ENCODE assay signal across 12 mouse cellular contexts in the genomic region with DNA sequence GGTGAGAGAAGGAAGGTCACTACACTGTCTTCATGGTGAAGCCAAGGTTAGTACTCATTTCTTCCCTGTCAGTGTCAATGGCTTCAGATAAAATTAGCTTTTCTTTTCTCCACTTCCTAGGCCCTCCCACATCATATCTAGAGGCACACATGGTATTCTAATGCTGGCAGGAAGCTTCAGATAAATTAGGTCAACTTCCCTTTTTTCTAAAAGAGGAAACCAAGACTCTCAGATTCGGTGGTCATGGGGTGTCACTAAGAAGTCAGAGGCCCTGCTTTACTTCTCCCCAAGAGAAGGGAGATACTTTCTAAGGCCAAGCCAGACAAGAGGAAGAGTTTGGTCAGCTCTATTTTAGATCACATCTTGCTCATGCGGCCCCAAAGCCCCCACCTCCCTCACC. TPM values are rescaled to one million over a fixed set of nuclear protein-coding genes. Genes with fewer than 3 reads are reported as not detected.
DNase-seq lines count a peak whose midpoint lies in the region; ATAC-seq and TF ChIP-seq lines count a peak whose summit lies in the region.
"Had no signal": no experiment of that assay in that cellular context is flagged by ENCODE, and none has a peak within 500 bp of the region (broad histone marks: within the 10 kb centered on the region; RNA-seq: fewer than 3 reads in every experiment).

No protein-coding gene starts in this region.

- DNase-seq in stomach, postnatal 0 days (ENCODE audit: low spot score) = no peak
- DNase-seq in liver, embryonic 14.5 days (ENCODE audit: low read depth in 3 of 3, low spot score in 3 of 3) = peak; percentile 14 to 39 (median 17)
- DNase-seq in splenic B cell, adult 2 months (ENCODE audit: low read depth, low spot score) = peak; percentile 82
- no peak for DNase-seq in thymus, postnatal 14 days
- DNase-seq in right cerebral cortex, postnatal 10 days (ENCODE audit: low spot score in 2 of 2) = no peak
- DNase-seq in hindbrain, postnatal 0 days (ENCODE audit: low spot score) = no peak
- DNase-seq: cerebellum, postnatal 36 days; kidney, postnatal 25 days had no signal

- no peak overlapping the region for H3K4me3 ChIP-seq in stomach, embryonic 15.5 days (replicated peaks)
- H3K4me3 ChIP-seq in stomach, postnatal 0 days (ENCODE audit: low read depth, low read length) = no peak overlapping the region
- no peak overlapping the region for H3K4me3 ChIP-seq in liver, embryonic 14.5 days (ENCODE audit: insufficient read depth in 1 of 2, low read depth in 2 of 2, low read length in 2 of 2)
- H3K4me3 ChIP-seq in hindbrain, postnatal 0 days (ENCODE audit: low read length) = no peak overlapping the region
- H3K4me3 ChIP-seq: lung, embryonic 15.5 days had no signal

- no peaks in the 10 kb centered on the region for H3K9me3 ChIP-seq in stomach, embryonic 15.5 days
- H3K9me3 ChIP-seq in stomach, postnatal 0 days (ENCODE audit: control insufficient read depth, low read length) = no peaks in the 10 kb centered on the region
- H3K9me3 ChIP-seq in liver, embryonic 14.5 days (ENCODE audit: control insufficient read depth, low read length) = no peaks in the 10 kb centered on the region
- H3K9me3 ChIP-seq in hindbrain, postnatal 0 days (ENCODE audit: low read length) = no peaks in the 10 kb centered on the region
- H3K9me3 ChIP-seq: lung, embryonic 15.5 days had no signal

- no peak for TF ChIP-seq CTCF in stomach, postnatal 0 days (IDR thresholded peaks at IDR 0.05; ENCODE audit: low read depth)
- no peak for TF ChIP-seq CTCF in liver, embryonic 14.5 days (IDR thresholded peaks at IDR 0.05; ENCODE audit: low read depth)
- TF ChIP-seq CTCF in hindbrain, postnatal 0 days (IDR thresholded peaks at IDR 0.05; ENCODE audit: low read depth) = no peak

- H3K27me3 ChIP-seq in stomach, embryonic 15.5 days (replicated peaks) = no peaks in the 10 kb centered on the region
- H3K27me3 ChIP-seq in stomach, postnatal 0 days (ENCODE audit: control insufficient read depth, insufficient read depth, low read length) = no peaks in the 10 kb centered on the region
- H3K27me3 ChIP-seq in liver, embryonic 14.5 days (ENCODE audit: control insufficient read depth, insufficient read depth, low read length) = no peaks in the 10 kb centered on the region
- H3K27me3 ChIP-seq in splenic B cell, adult 2 months (ENCODE audit: control insufficient read depth, insufficient read depth, low read length, poor library complexity, severe bottlenecking) = no peaks in the 10 kb centered on the region
- no peaks in the 10 kb centered on the region for H3K27me3 ChIP-seq in hindbrain, postnatal 0 days (ENCODE audit: insufficient read depth, low read length)
- H3K27me3 ChIP-seq: lung, embryonic 15.5 days had no signal

- no peaks in the 10 kb centered on the region for H3K36me3 ChIP-seq in stomach, embryonic 15.5 days
- H3K36me3 ChIP-seq in stomach, postnatal 0 days (ENCODE audit: control insufficient read depth, insufficient read depth, low read length) = no peaks in the 10 kb centered on the region
- H3K36me3 ChIP-seq in liver, embryonic 14.5 days (replicated peaks; ENCODE audit: control insufficient read depth, insufficient read depth, low read depth) = no peaks in the 10 kb centered on the region
- H3K36me3 ChIP-seq in splenic B cell, adult 2 months (ENCODE audit: control insufficient read depth, insufficient read depth, low read length, poor library complexity, severe bottlenecking) = no peaks in the 10 kb centered on the region
- H3K36me3 ChIP-seq in hindbrain, postnatal 0 days (ENCODE audit: insufficient read depth, low read length) = no peaks in the 10 kb centered on the region
- H3K36me3 ChIP-seq: lung, embryonic 15.5 days had no signal

- TF ChIP-seq EP300 in stomach, postnatal 0 days (optimal IDR thresholded peaks at IDR 0.05) = no peak
- TF ChIP-seq EP300 in liver, embryonic 14.5 days (IDR thresholded peaks at IDR 0.05; ENCODE audit: low read depth) = peak; percentile 47

- 68% methylated on average over 2 of the region's 2 CpGs for WGBS in stomach, embryonic 15.5 days
- WGBS in stomach, postnatal 0 days = 82% methylated on average over 2 of the region's 2 CpGs
- WGBS in liver, embryonic 14.5 days (ENCODE audit: insufficient replicate concordance) = 12% methylated on average over 2 of the region's 2 CpGs
- WGBS in hindbrain, postnatal 0 days = 79% methylated on average over 2 of the region's 2 CpGs

- no peak overlapping the region for H3K27ac ChIP-seq in stomach, embryonic 15.5 days
- no peak overlapping the region for H3K27ac ChIP-seq in stomach, postnatal 0 days (replicated peaks)
- no peak overlapping the region for H3K27ac ChIP-seq in liver, embryonic 14.5 days
- H3K27ac ChIP-seq in hindbrain, postnatal 0 days = no peak overlapping the region
- H3K27ac ChIP-seq: lung, embryonic 15.5 days had no signal

- H3K4me2 ChIP-seq in stomach, embryonic 15.5 days = no peak overlapping the region
- H3K4me2 ChIP-seq in stomach, postnatal 0 days (replicated peaks; ENCODE audit: low read depth) = no peak overlapping the region
- H3K4me2 ChIP-seq in liver, embryonic 14.5 days (ENCODE audit: low read depth) = no peak overlapping the region
- no peak overlapping the region for H3K4me2 ChIP-seq in hindbrain, postnatal 0 days (ENCODE audit: low read depth, low read length)
- H3K4me2 ChIP-seq: lung, embryonic 15.5 days had no signal

- no peak overlapping the region for H3K9ac ChIP-seq in stomach, embryonic 15.5 days
- no peak overlapping the region for H3K9ac ChIP-seq in stomach, postnatal 0 days (ENCODE audit: low read length)
- H3K9ac ChIP-seq in liver, embryonic 14.5 days (replicated peaks) = no peak overlapping the region
- H3K9ac ChIP-seq in hindbrain, postnatal 0 days (replicated peaks; ENCODE audit: low read length) = no peak overlapping the region
- H3K9ac ChIP-seq: lung, embryonic 15.5 days had no signal

- peak; percentile 14; the same call in 1 of the 2 replicates for ATAC-seq in stomach, embryonic 15.5 days (ENCODE audit: insufficient read depth, low FRiP score, low read depth)
- no peak for ATAC-seq in stomach, postnatal 0 days (ENCODE audit: low FRiP score, low TSS enrichment)
- peak; percentile 92 for ATAC-seq in common myeloid progenitor, adult 5-6 weeks (replicated peaks; ENCODE audit: low read depth, poor library complexity, severe bottlenecking)
- ATAC-seq in liver, embryonic 14.5 days (ENCODE audit: insufficient read depth) = peak; percentile 48; the same call in 1 of the 2 replicates
- no peak for ATAC-seq in hindbrain, postnatal 0 days

- H3K4me1 ChIP-seq in stomach, embryonic 15.5 days = no peaks in the 10 kb centered on the region
- no peaks in the 10 kb centered on the region for H3K4me1 ChIP-seq in stomach, postnatal 0 days (replicated peaks; ENCODE audit: control insufficient read depth, insufficient read depth)
- peaks cover 0 to 18% of the 10 kb centered on the region in 2 experiments; a peak in 2 of 4 replicates for H3K4me1 ChIP-seq in liver, embryonic 14.5 days (replicated peaks; ENCODE audit: control insufficient read depth in 2 of 2, insufficient read depth in 2 of 2, low read length in 1 of 2)
- no peaks in the 10 kb centered on the region for H3K4me1 ChIP-seq in hindbrain, postnatal 0 days (ENCODE audit: insufficient read depth, low read length)
- H3K4me1 ChIP-seq: lung, embryonic 15.5 days had no signal

RNA-seq across cellular contexts. Expression of gene Cd200r3, which starts 19.3 kb away (rescaled TPM):
- 1.4 and 1.6 TPM in 2 replicates for polyA plus RNA-seq in stomach, embryonic 15.5 days (2015; fragmentation: Nextera tagmentation; extraction: Ambion mirVana)
- 0.61 and 0.93 TPM in 2 replicates for polyA plus RNA-seq in stomach, postnatal 0 days (2015; fragmentation: Nextera tagmentation; extraction: Ambion mirVana)
- 0.14 TPM in 1 of 2 replicates, not detected in the other for total RNA-seq in common myeloid progenitor, adult 5-6 weeks (2017)
- polyA plus RNA-seq in liver, embryonic 14.5 days (2012; rRNA removed) = 0.38 and 0.68 TPM in 2 replicates
- polyA plus RNA-seq in liver, embryonic 14.5 days (2014; fragmentation: Nextera tagmentation; extraction: Ambion mirVana) = 0.98 and 1.2 TPM in 2 replicates
- total RNA-seq in hindbrain, postnatal 0 days (2014; rRNA removed) = not detected in 2 replicates
- polyA plus RNA-seq in hindbrain, postnatal 0 days (2015; fragmentation: Nextera tagmentation; extraction: Ambion mirVana) = not detected in 2 replicates
- polyA plus RNA-seq: frontal cortex, adult 2 months had no signal

Comparison
In these comparisons a context has a peak if more than half of its experiments do, and no peak if none do; other contexts are left out.
1. ATAC-seq: peak in stomach, embryonic 15.5 days (single experiment), common myeloid progenitor, adult 5-6 weeks (single experiment) and liver, embryonic 14.5 days (single experiment); none in stomach, postnatal 0 days (single experiment) and hindbrain, postnatal 0 days (single experiment).
2. DNase-seq: peak in liver, embryonic 14.5 days (3 of 3) and splenic B cell, adult 2 months (single experiment); none in stomach, postnatal 0 days (single experiment), thymus, postnatal 14 days (single experiment), right cerebral cortex, postnatal 10 days (0 of 2) and hindbrain, postnatal 0 days (single experiment).